Mouse (Mus musculus) bone marrow macrophage, adult 2 months (primary cell): ENCODE results near the gene Mindy4. TPM values are rescaled to one million over a fixed set of nuclear protein-coding genes. Genes with fewer than 3 reads are reported as not detected.

Experiments used
- H3K27ac ChIP-seq: 2 replicates; pipeline ENCODE4 v1.5.1; 2012; ENCODE audit warnings: low read depth, low read length; ENCODE audit not compliant: insufficient read depth
- H3K4me1 ChIP-seq: 2 replicates; pipeline ENCODE4 v1.6.1; 2012; ENCODE audit warnings: low read length; ENCODE audit not compliant: control insufficient read depth, insufficient read depth
- H3K4me3 ChIP-seq: 2 replicates; pipeline ENCODE4 v1.5.1; 2012; ENCODE audit warnings: mild to moderate bottlenecking, low read length, moderate library complexity; ENCODE audit not compliant: insufficient read depth
- CTCF ChIP-seq: IDR thresholded peaks from 2 replicates; pipeline ENCODE4 v1.5.1; 2012; ENCODE audit warnings: low read depth, mild to moderate bottlenecking, low read length, moderate library complexity
- POLR2A ChIP-seq: IDR thresholded peaks from 2 replicates; pipeline ENCODE4 v1.6.1; 2012; ENCODE audit warnings: mild to moderate bottlenecking, low read depth, low read length, borderline replicate concordance
- polyA plus RNA-seq: library from polyadenylated mRNA; stranded (reverse); fragments of >200 nt; gene quantifications from 2 replicates; pipeline ENCODE4 v1.2.4, GENCODE M21; 2012; ENCODE audit not compliant: missing spikeins, insufficient read depth, insufficient read length

Gene Mindy4
- polyA plus RNA-seq, 1 experiment: 3.2 TPM

GRCm38 (mm10) chr6:55235733-55236132 lies 32.5 kb downstream of the Mindy4 start:
- H3K4me3 ChIP-seq: no peak overlapping the region
- no peak overlapping the region for H3K27ac ChIP-seq
- TF ChIP-seq CTCF (no peak), POLR2A (no peak)
- no peaks in the 10 kb centered on the region for H3K4me1 ChIP-seq

- H3K27ac ChIP-seq: no peak overlapping the region
- no peak for TF ChIP-seq CTCF
- no peak for TF ChIP-seq POLR2A
- H3K4me3 ChIP-seq: no peak overlapping the region
- H3K4me1 ChIP-seq: no peaks in the 10 kb centered on the region
Observed at GRCm38 (mm10) chr6:55239931-55240330, 36.7 kb downstream of the Mindy4 start.

- TF ChIP-seq POLR2A: no peak
- no peak for TF ChIP-seq CTCF
- Histone ChIP-seq H3K27ac (no peak overlapping the region), H3K4me3 (no peak overlapping the region), H3K4me1 (no peaks in the 10 kb centered on the region)
Observed at GRCm38 (mm10) chr6:55240591-55241260, 37.5 kb downstream of the Mindy4 start.

GRCm38 (mm10) chr6:55241479-55241878 lies 38.3 kb downstream of the Mindy4 start:
- Histone ChIP-seq H3K27ac (no peak overlapping the region), H3K4me1 (no peaks in the 10 kb centered on the region), H3K4me3 (no peak overlapping the region)
- TF ChIP-seq CTCF (no peak), POLR2A (no peak)

GRCm38 (mm10) chr6:55245680-55246079 lies 42.5 kb downstream of the Mindy4 start:
- Histone ChIP-seq H3K27ac (no peak overlapping the region), H3K4me1 (no peaks in the 10 kb centered on the region)
- TF ChIP-seq POLR2A: no peak
- no peak for TF ChIP-seq CTCF

GRCm38 (mm10) chr6:55246441-55246840 lies 43.3 kb downstream of the Mindy4 start:
- H3K27ac ChIP-seq: no peak overlapping the region
- H3K4me3 ChIP-seq: no peak overlapping the region
- H3K4me1 ChIP-seq: no peaks in the 10 kb centered on the region
- TF ChIP-seq POLR2A (no peak), CTCF (no peak)

More at GRCm38 (mm10) chr6:55245680-55246079, 42.5 kb downstream of the Mindy4 start:
- no peak overlapping the region for H3K4me3 ChIP-seq

GRCm38 (mm10) chr6:55246911-55247438 lies 43.8 kb downstream of the Mindy4 start:
- Histone ChIP-seq H3K27ac (no peak overlapping the region), H3K4me3 (no peak overlapping the region), H3K4me1 (no peaks in the 10 kb centered on the region)
- TF ChIP-seq CTCF (no peak), POLR2A (no peak)

GRCm38 (mm10) chr6:55249263-55249662 lies 46.1 kb downstream of the Mindy4 start:
- TF ChIP-seq CTCF: peak; percentile 31; the same call in 1 of the 2 replicates
- no peak for TF ChIP-seq POLR2A
- Histone ChIP-seq H3K27ac (no peak overlapping the region), H3K4me3 (no peak overlapping the region), H3K4me1 (no peaks in the 10 kb centered on the region)

GRCm38 (mm10) chr6:55250809-55251208 lies 47.6 kb downstream of the Mindy4 start:
- no peak for TF ChIP-seq CTCF
- no peak for TF ChIP-seq POLR2A
- Histone ChIP-seq H3K4me3 (no peak overlapping the region), H3K4me1 (no peaks in the 10 kb centered on the region), H3K27ac (no peak overlapping the region)

GRCm38 (mm10) chr6:55251596-55251995 lies 48.4 kb downstream of the Mindy4 start:
- H3K4me3 ChIP-seq: no peak overlapping the region
- peaks cover 4% of the 10 kb centered on the region for H3K4me1 ChIP-seq
- TF ChIP-seq POLR2A (no peak), CTCF (no peak)
- no peak overlapping the region for H3K27ac ChIP-seq
